Mouse (Mus musculus) spleen, adult 2 months (tissue): ENCODE results near the gene Klf6. TPM values are rescaled to one million over a fixed set of nuclear protein-coding genes. Genes with fewer than 3 reads are reported as not detected.
A peak's percentile ranks its signal among the peaks of the same experiment; 100 is the strongest.

Source experiments
- DNase-seq, 2 experiments: peaks; one replicate each; pipeline versions ENCODE4 v3.0.0 to v3.0.0-alpha.2; 2012 to 2021; ENCODE audit warnings: low spot score in 2 of 2, low read depth in 1 of 2
- H3K27ac ChIP-seq: fragments of 200-500 bp; 2 replicates; pipeline ENCODE4 v1.5.1; 2012; ENCODE audit warnings: low read length, inconsistent platforms; ENCODE audit not compliant: insufficient read depth
- H3K27me3 ChIP-seq: fragments of 200-500 bp; 2 replicates; pipeline ENCODE4 v1.6.1; 2012; ENCODE audit warnings: mild to moderate bottlenecking, moderate library complexity, low read length, inconsistent platforms; ENCODE audit not compliant: control insufficient read depth, insufficient read depth
- H3K36me3 ChIP-seq: fragments of 200-500 bp; 2 replicates; pipeline ENCODE4 v1.6.1; 2012; ENCODE audit warnings: mild to moderate bottlenecking, low read length, inconsistent platforms; ENCODE audit not compliant: control insufficient read depth, insufficient read depth
- H3K4me1 ChIP-seq: fragments of 200-500 bp; 2 replicates; pipeline ENCODE4 v1.6.1; 2011; ENCODE audit warnings: inconsistent platforms; ENCODE audit not compliant: control insufficient read depth, insufficient read depth, insufficient read length
- H3K4me3 ChIP-seq: fragments of 200-500 bp; 2 replicates; pipeline ENCODE4 v1.5.1; 2011; ENCODE audit warnings: mild to moderate bottlenecking, inconsistent platforms; ENCODE audit not compliant: insufficient read depth, insufficient read length; ENCODE audit errors: extremely low read depth
- CTCF ChIP-seq: fragments of 200-500 bp; IDR thresholded peaks from 2 replicates; pipeline ENCODE4 v1.5.1; 2011; ENCODE audit warnings: mild to moderate bottlenecking, inconsistent platforms; ENCODE audit not compliant: insufficient read depth, insufficient read length, insufficient replicate concordance; ENCODE audit errors: extremely low read depth
- POLR2A ChIP-seq: fragments of 200-500 bp; IDR thresholded peaks from 2 replicates; pipeline ENCODE4 v1.6.1; 2011; ENCODE audit warnings: low read depth, low read length, inconsistent platforms
- WGBS: fragments of 180-500 bp; shearing (Covaris S2); methylation state at CpG from one replicate; pipeline ENCODE4 v1.1.7; 2018; 5-methylcytosine and 5-hydroxymethylcytosine counted together
- polyA plus RNA-seq: library from polyadenylated mRNA; depleted of rRNA; stranded (reverse); fragments of >200 nt; gene quantifications from 2 replicates; pipeline ENCODE4 v1.2.3, GENCODE M21; 2012

Gene Klf6
- polyA plus RNA-seq, 1 experiment: 8.4 TPM

GRCm38 (mm10) chr13:5886810-5887209 is 25.5 kb downstream of the Klf6 start:
- Histone ChIP-seq H3K27ac (no peak overlapping the region), H3K36me3 (no peaks in the 10 kb centered on the region), H3K4me1 (peaks cover 5% of the 10 kb centered on the region), H3K4me3 (no peak overlapping the region), H3K27me3 (no peaks in the 10 kb centered on the region)
- TF ChIP-seq POLR2A: no peak
- no peak for TF ChIP-seq CTCF
- DNase-seq: no peak
- WGBS: 88% methylated on average over 4 of the region's 4 CpGs

- WGBS: 26% methylated on average over 5 of the region's 5 CpGs
- Histone ChIP-seq H3K27me3 (no peaks in the 10 kb centered on the region), H3K4me1 (peaks cover 5% of the 10 kb centered on the region), H3K36me3 (no peaks in the 10 kb centered on the region), H3K4me3 (peak overlapping the region; percentile 47; the same call in 1 of the 2 replicates), H3K27ac (peak overlapping the region; percentile 94)
- no peak for TF ChIP-seq POLR2A
- no peak for TF ChIP-seq CTCF
- DNase-seq: no peak
Measured at GRCm38 (mm10) chr13:5888164-5888563, 26.9 kb downstream of the Klf6 start.

- DNase-seq: no peak
- H3K27ac ChIP-seq: peak overlapping the region; percentile 94; the same call in 1 of the 2 replicates
- peaks cover 5% of the 10 kb centered on the region for H3K4me1 ChIP-seq
- H3K27me3 ChIP-seq: no peaks in the 10 kb centered on the region
- H3K4me3 ChIP-seq: no peak overlapping the region
- TF ChIP-seq POLR2A: no peak
- TF ChIP-seq CTCF: no peak
- H3K36me3 ChIP-seq: no peaks in the 10 kb centered on the region
- WGBS: 26% methylated on average over 1 of the region's 1 CpGs
Measured at GRCm38 (mm10) chr13:5888731-5889130, 27.4 kb downstream of the Klf6 start.

GRCm38 (mm10) chr13:5890035-5890434 is 28.8 kb downstream of the Klf6 start:
- Histone ChIP-seq H3K4me1 (peaks cover 5% of the 10 kb centered on the region), H3K27me3 (no peaks in the 10 kb centered on the region), H3K4me3 (no peak overlapping the region), H3K36me3 (no peaks in the 10 kb centered on the region), H3K27ac (no peak overlapping the region)
- 77% methylated on average over 3 of the region's 3 CpGs for WGBS
- no peak for TF ChIP-seq CTCF
- no peak for TF ChIP-seq POLR2A
- no peak for DNase-seq

GRCm38 (mm10) chr13:5892684-5893447 is 31.6 kb downstream of the Klf6 start:
- Histone ChIP-seq H3K4me3 (no peak overlapping the region), H3K27ac (no peak overlapping the region), H3K4me1 (peaks cover 3% of the 10 kb centered on the region), H3K36me3 (no peaks in the 10 kb centered on the region), H3K27me3 (no peaks in the 10 kb centered on the region)
- 86% methylated on average over 9 of the region's 9 CpGs for WGBS
- TF ChIP-seq CTCF: no peak
- TF ChIP-seq POLR2A: no peak
- DNase-seq: no peak

GRCm38 (mm10) chr13:5894910-5895309 is 33.6 kb downstream of the Klf6 start:
- no peak overlapping the region for H3K4me3 ChIP-seq
- no peak for TF ChIP-seq CTCF
- no peak for TF ChIP-seq POLR2A
- no peak overlapping the region for H3K27ac ChIP-seq
- 93% methylated on average over 3 of the region's 3 CpGs for WGBS
- H3K27me3 ChIP-seq: no peaks in the 10 kb centered on the region
- H3K36me3 ChIP-seq: no peaks in the 10 kb centered on the region
- DNase-seq: no peak
- no peaks in the 10 kb centered on the region for H3K4me1 ChIP-seq

GRCm38 (mm10) chr13:5895851-5896250 is 34.6 kb downstream of the Klf6 start:
- Histone ChIP-seq H3K27ac (no peak overlapping the region), H3K36me3 (no peaks in the 10 kb centered on the region), H3K4me3 (no peak overlapping the region), H3K27me3 (no peaks in the 10 kb centered on the region), H3K4me1 (no peaks in the 10 kb centered on the region)
- TF ChIP-seq CTCF (no peak), POLR2A (no peak)
- WGBS: 93% methylated on average over 3 of the region's 3 CpGs
- DNase-seq: no peak
